Mouse (Mus musculus) kidney, embryonic 14.5 days (tissue): ENCODE results near the gene Ube2b. TPM values are rescaled to one million over a fixed set of nuclear protein-coding genes. Genes with fewer than 3 reads are reported as not detected.

Experiments
- ATAC-seq: fragments of 200-750 bp; cut with Nextera tagmentation; 2 replicates; pipeline ENCODE4 v1.8.0; 2017; ENCODE audit warnings: moderate number of reproducible peaks, mild to moderate bottlenecking, moderate TSS enrichment, moderate library complexity; ENCODE audit not compliant: low FRiP score, low TSS enrichment
- H3K27ac ChIP-seq: fragments of 300-500 bp; sonication (generic); 2 replicates; pipeline ENCODE4 v1.5.1; 2014; ENCODE audit warnings: low read depth, mild to moderate bottlenecking, low read length, moderate library complexity, mixed read lengths
- H3K27me3 ChIP-seq: fragments of 300-500 bp; sonication (generic); 2 replicates; pipeline ENCODE4 v1.6.1; 2014; ENCODE audit warnings: mild to moderate bottlenecking, low read length; ENCODE audit not compliant: control insufficient read depth, insufficient read depth
- H3K36me3 ChIP-seq: fragments of 300-500 bp; sonication (generic); 2 replicates; pipeline ENCODE4 v1.6.1; 2014; ENCODE audit warnings: low read length, mixed read lengths; ENCODE audit not compliant: control insufficient read depth, insufficient read depth
- H3K4me1 ChIP-seq: fragments of 300-500 bp; sonication (generic); 2 replicates; pipeline ENCODE4 v1.6.1; 2014; ENCODE audit warnings: low read length, mixed read lengths; ENCODE audit not compliant: control insufficient read depth, insufficient read depth
- H3K4me2 ChIP-seq: fragments of 300-500 bp; sonication (generic); replicated peaks from 2 replicates; pipeline ENCODE4 v1.6.1; 2014; ENCODE audit warnings: low read depth, mild to moderate bottlenecking, low read length
- H3K4me3 ChIP-seq: fragments of 300-500 bp; sonication (generic); 2 replicates; pipeline ENCODE4 v1.5.1; 2014; ENCODE audit warnings: mild to moderate bottlenecking, low read length
- H3K9ac ChIP-seq: fragments of 300-500 bp; sonication (generic); 2 replicates; pipeline ENCODE4 v1.6.1; 2014; ENCODE audit warnings: low read depth, mild to moderate bottlenecking, low read length, moderate library complexity
- H3K9me3 ChIP-seq: fragments of 300-500 bp; sonication (generic); 2 replicates; pipeline ENCODE4 v1.6.1; 2016; ENCODE audit warnings: low read length; ENCODE audit not compliant: control insufficient read depth
- WGBS: fragments of 180-500 bp; shearing (Covaris S2); extraction: QIAGEN DNeasy Blood & Tissue Kit; methylation state at CpG from one replicate; pipeline ENCODE4 v1.1.7; 2014; 5-methylcytosine and 5-hydroxymethylcytosine counted together
- polyA plus RNA-seq: library from polyadenylated mRNA; unstranded; fragments of >200 nt; fragmentation: Nextera tagmentation; extraction: Ambion mirVana; gene quantifications from 2 replicates; pipeline ENCODE4 v1.2.1, GENCODE M21; 2014

The Ube2b gene
- polyA plus RNA-seq, 1 experiment from 2014 or later, result 149 TPM

DNA sequence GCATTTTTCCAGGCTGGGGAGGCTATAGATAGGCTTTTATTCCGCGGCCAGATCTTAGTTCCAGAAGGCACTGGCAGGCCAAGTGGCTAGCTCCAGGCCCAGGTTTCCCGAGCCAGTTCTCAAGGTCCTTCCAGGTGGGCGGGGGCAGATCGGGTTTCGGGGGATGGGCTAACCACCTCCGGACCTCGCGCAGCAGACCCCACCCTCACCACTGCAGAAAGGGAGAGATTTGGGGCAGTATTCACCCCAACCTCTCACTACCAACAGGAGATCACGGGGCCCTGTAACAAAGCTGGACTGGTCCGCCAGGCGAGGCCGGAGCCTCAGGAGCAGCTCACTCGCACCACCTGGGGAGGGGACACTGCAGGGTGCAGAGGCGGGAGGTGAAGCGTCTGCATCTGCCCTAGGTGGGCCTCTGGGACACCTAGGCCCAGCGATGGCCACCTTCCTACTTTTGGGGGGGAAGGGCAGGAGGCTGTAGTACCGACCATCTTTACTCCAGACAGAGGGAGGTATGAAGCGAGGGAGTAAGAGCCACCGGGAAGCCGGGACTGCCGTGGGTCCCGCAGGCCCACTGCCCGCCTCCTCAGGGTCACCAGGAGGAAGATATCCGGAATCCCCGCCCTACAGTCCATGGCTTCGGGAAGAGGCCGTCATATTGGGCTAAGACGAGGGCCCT lies 812 bp downstream of the Ube2b start:
- peak overlapping the region; percentile 88 for H3K4me3 ChIP-seq
- peak; percentile 41 for ATAC-seq
- 0% methylated on average over 29 of the region's 29 CpGs for WGBS

DNA sequence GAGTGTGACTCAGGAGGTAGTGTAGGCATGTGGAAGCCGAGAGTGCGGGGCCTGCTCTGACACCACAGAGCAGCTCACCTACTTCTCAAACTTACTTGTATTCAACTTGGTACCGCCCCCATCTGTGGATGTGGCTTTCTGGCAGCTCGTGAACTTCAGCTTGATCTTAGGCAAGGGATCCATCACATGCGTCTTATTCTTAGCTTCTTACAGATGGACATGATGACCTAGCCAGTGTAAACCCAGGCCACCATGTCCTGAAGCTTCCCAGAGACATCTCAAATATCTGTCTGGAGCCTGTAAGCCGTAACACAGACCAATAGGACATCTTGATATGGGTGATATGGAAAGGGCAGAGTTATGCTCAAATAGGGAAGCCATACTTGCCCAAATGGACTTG lies 28.9 kb downstream of the Ube2b start:
- H3K4me3 ChIP-seq, result no peak overlapping the region
- H3K9me3 ChIP-seq, result no peaks in the 10 kb centered on the region
- ATAC-seq, result no peak
- no peak overlapping the region for H3K9ac ChIP-seq
- H3K27ac ChIP-seq, result no peak overlapping the region
- H3K4me1 ChIP-seq, result peaks cover 4% of the 10 kb centered on the region; the same call in 1 of the 2 replicates
- H3K27me3 ChIP-seq, result no peaks in the 10 kb centered on the region
- 91% methylated on average over 6 of the region's 6 CpGs for whole genome bisulfite sequencing
- H3K4me2 ChIP-seq, result no peak overlapping the region
- H3K36me3 ChIP-seq, result peaks cover 48% of the 10 kb centered on the region

More for the DNA sequence above, 812 bp downstream of the Ube2b start:
- no peaks in the 10 kb centered on the region for H3K9me3 ChIP-seq
- H3K27ac ChIP-seq, result peak overlapping the region; percentile 95
- peak overlapping the region; percentile 96 for H3K9ac ChIP-seq
- H3K27me3 ChIP-seq, result no peaks in the 10 kb centered on the region
- peaks cover 18% of the 10 kb centered on the region for H3K4me1 ChIP-seq
- peaks cover 30% of the 10 kb centered on the region for H3K36me3 ChIP-seq
- H3K4me2 ChIP-seq, result peak overlapping the region; percentile 83

DNA sequence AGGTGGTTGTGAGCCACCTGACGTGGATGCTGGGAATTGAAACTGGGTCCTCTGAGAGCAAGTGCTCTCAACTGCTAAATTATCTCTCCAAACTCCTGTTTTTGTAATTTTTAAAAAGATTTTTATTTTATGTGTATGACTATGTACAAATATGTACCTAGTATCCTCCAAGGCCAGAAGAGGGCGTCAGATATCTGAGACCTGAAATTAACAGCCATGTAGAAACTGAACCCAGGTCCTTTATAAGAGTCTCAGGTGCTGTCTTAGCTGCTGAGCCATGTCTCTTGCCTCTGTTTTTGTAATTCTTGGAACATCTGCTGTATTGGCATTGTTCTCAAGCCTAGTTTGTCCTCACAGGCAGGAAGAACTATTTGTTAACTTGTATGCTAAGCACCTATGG lies 31.1 kb downstream of the Ube2b start:
- no peak overlapping the region for H3K4me3 ChIP-seq
- peaks cover 38% of the 10 kb centered on the region for H3K36me3 ChIP-seq
- 87% methylated on average over 2 of the region's 2 CpGs for WGBS
- no peak for ATAC-seq
- no peak overlapping the region for H3K4me2 ChIP-seq
- no peaks in the 10 kb centered on the region for H3K9me3 ChIP-seq
- H3K27ac ChIP-seq, result no peak overlapping the region
- no peak overlapping the region for H3K9ac ChIP-seq
- H3K4me1 ChIP-seq, result peaks cover 4% of the 10 kb centered on the region; the same call in 1 of the 2 replicates
- H3K27me3 ChIP-seq, result no peaks in the 10 kb centered on the region

DNA sequence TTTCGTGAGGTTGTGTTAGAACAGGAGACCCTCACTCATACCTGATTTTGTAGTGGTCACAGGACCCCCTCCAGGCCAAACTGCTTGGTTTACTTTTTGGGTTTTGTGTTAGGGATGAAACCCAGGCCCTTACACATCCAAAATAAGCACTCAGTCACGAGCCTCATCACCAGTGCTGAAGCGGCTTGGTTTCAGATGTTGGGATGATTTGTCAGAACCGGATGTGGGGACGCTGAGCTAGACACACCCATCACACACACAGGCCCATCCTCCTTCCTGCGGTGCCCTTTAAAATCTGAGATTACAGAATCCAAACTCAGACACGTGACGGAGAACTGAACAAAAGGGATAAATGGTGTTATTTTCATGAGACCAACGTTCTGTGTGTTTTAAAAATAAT lies 31.7 kb downstream of the Ube2b start:
- H3K9ac ChIP-seq, result no peak overlapping the region
- WGBS, result 95% methylated on average over 9 of the region's 9 CpGs
- peaks cover 36% of the 10 kb centered on the region for H3K36me3 ChIP-seq
- no peak for ATAC-seq
- peaks cover 4% of the 10 kb centered on the region; the same call in 1 of the 2 replicates for H3K4me1 ChIP-seq
- no peaks in the 10 kb centered on the region for H3K27me3 ChIP-seq
- H3K4me3 ChIP-seq, result no peak overlapping the region
- no peak overlapping the region for H3K27ac ChIP-seq
- H3K4me2 ChIP-seq, result no peak overlapping the region
- no peaks in the 10 kb centered on the region for H3K9me3 ChIP-seq

DNA sequence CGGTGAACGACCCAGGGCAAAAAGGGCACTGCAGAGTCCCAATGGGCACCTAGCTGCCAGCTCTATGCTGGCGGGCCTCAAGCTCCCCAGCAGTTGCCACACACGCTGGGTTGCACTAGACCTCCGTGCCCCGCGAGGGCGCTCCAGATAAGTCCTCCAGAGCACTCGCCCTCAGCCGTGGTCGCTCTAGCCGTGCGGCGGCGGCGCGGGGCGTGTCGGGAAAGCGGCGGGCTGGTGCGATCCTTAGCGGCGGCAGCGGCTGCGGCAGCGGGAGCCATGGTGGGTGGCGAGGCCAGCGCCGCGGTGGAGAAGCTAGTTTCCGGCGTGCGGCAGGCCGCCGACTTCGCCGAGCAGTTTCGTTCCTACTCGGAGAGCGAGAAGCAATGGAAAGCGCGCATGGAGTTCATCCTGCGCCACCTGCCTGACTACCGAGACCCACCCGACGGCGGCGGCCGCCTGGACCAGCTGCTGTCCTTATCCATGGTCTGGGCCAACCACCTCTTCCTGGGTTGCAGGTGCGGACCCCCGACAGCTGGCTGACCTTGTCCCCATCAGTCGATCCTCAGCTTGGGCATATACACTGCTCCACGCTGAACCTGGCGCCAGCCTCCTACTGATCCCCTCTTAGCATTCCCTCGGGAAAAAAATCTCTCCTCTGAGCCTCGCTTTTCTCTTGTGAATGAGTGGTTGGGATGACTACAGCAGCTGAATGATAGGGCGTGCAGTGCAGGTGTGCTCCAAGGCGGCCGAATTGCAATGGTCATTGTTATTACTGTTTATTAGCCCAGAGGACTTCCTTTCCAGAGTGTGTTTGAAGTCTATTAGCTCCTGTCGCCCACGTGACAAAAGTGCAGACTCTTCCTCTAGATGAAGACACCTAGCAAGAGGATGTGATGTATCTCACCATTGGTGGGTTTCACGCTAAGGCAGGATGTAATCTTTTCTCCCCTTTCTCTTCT lies 32.8 kb downstream of the Ube2b start, which contains the start of gene Cdkn2aipnl:
TSS of gene Cdkn2aipnl (plus strand) at position 219 of the 959 bp plus-strand sequence.
- Histone ChIP-seq H3K4me3 (peak within 1 kb of the TSS; percentile 67), H3K9me3 (no peaks in the 10 kb centered on the region), H3K9ac (peak within 1 kb of the TSS; percentile 64), H3K27ac (0 out of 2 replicates have a peak within 1 kb of the TSS, but pooled peaks have one; percentile 3), H3K4me2 (peak within 1 kb of the TSS; percentile 63), H3K36me3 (peaks cover 25% of the 10 kb centered on the region), H3K27me3 (no peaks in the 10 kb centered on the region), H3K4me1 (peaks cover 4% of the 10 kb centered on the region; the same call in 1 of the 2 replicates)
- ATAC-seq, result peak; percentile 96
- WGBS, result 2% methylated on average over 61 of the region's 63 CpGs

DNA sequence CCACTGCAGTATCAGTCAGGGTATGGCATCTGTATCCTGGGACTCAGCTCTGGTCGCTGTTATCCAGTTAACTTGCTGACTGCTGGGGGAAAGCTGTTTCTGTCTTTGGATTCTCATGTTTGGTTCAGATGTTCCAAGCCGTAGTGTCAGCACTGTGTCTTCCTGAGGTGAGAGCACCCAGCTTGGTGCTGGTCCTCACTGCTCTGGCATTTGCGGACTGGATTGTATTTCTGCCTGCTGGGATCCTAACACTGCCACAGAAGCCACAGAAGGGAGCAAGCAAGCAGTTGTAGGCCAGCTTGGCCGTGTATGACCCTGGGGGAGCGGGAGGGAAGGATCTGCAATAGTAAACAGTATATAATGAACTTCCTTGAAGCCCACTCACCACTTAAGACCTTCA lies 33.9 kb downstream of the Ube2b start:
- 76% methylated on average over 5 of the region's 5 CpGs for WGBS
- Histone ChIP-seq H3K36me3 (peaks cover 16% of the 10 kb centered on the region), H3K4me1 (peaks cover 4% of the 10 kb centered on the region; the same call in 1 of the 2 replicates), H3K27ac (no peak overlapping the region), H3K9ac (no peak overlapping the region), H3K4me3 (no peak overlapping the region), H3K9me3 (no peaks in the 10 kb centered on the region), H3K4me2 (no peak overlapping the region), H3K27me3 (no peaks in the 10 kb centered on the region)
- no peak for ATAC-seq

DNA sequence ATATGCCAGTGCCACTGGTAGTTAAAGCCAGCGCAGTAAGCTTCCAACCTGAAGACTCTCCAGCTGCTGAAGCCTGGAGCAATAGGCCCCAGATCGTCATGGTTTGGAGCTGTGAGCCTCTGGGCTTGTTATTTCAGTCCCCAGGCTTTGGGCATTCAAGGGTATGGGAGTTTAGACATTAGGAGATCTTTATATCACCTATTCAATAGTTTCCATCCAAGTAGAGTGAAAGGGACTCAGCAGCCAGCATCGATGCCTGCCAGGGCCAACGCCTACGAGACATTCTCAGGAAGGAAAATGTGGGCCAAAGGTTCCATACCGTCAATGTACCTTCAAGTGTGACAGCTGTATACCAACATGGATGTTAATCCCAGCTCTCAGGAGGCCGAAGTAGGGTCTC lies 38.3 kb downstream of the Ube2b start:
- H3K4me2 ChIP-seq, result no peak overlapping the region
- no peaks in the 10 kb centered on the region for H3K4me1 ChIP-seq
- no peaks in the 10 kb centered on the region for H3K27me3 ChIP-seq
- H3K9me3 ChIP-seq, result no peaks in the 10 kb centered on the region
- H3K27ac ChIP-seq, result no peak overlapping the region
- no peak overlapping the region for H3K9ac ChIP-seq
- 90% methylated on average over 7 of the region's 7 CpGs for WGBS
- no peak for ATAC-seq
- H3K4me3 ChIP-seq, result no peak overlapping the region
- H3K36me3 ChIP-seq, result no peaks in the 10 kb centered on the region

DNA sequence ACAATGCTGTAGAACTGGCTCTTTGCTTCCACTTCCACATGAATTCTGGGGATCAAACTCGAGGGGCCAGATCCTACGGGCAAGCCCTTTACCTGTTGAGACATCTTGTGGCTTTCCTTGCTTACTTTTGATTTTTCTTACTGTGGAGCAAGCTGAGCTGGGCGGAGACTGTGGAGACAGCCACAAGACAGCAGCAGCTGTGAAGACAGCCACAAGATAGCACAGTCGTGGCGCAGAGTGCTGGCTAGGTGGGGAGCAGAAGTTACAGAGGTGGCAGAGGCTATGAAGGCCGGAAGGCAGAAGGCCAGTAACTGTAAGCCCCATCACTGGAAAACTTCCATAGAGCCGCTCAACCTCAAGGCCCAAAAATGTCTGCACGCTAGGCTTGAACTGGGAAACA lies 38.8 kb downstream of the Ube2b start:
- H3K36me3 ChIP-seq, result no peaks in the 10 kb centered on the region
- no peaks in the 10 kb centered on the region for H3K27me3 ChIP-seq
- no peaks in the 10 kb centered on the region for H3K4me1 ChIP-seq
- H3K27ac ChIP-seq, result no peak overlapping the region
- H3K4me3 ChIP-seq, result no peak overlapping the region
- WGBS, result 89% methylated on average over 8 of the region's 8 CpGs
- no peak overlapping the region for H3K4me2 ChIP-seq
- ATAC-seq, result no peak
- H3K9ac ChIP-seq, result no peak overlapping the region
- H3K9me3 ChIP-seq, result no peaks in the 10 kb centered on the region
